Mouse (Mus musculus): ENCODE measurements around the gene Prss23.

DNA sequence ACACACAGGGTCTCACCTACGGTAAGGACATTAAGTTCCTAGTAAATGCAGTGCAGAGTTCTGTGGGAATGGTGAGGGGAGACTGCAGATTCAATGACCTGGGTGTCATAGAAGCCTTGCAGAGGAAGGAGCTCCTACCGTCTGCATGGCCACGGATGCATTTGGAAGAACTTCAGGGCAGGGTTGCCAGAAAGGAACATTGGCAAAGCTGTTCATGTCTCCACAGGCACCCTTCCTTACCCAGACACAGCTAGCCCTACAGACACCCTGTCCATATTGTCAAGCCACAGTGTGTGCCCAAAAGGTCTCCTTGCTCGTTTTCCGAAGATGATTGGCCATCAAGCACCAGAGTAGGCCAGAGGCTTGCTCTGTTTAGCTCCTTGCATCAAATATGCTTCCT lies 30.1 kb upstream of the Prss23 start:
- TF ChIP-seq CTCF (IDR thresholded peaks at IDR 0.05) (no peak), EP300 (IDR thresholded peaks at IDR 0.05) (no peak)
